Mouse (Mus musculus) E14TG2a.4 (cell line): Measurements from ENCODE around the gene 9130204L05Rik.

ENCODE experiments used
- H3K27me3 ChIP-seq: 2 replicates; pipeline ENCODE4 v1.6.1; 2014; ENCODE audit warnings: low read length, control low read depth; ENCODE audit not compliant: insufficient read depth
- H3K36me3 ChIP-seq: 2 replicates; pipeline ENCODE4 v1.6.1; 2014; ENCODE audit warnings: low read length, control low read depth; ENCODE audit not compliant: insufficient read depth
- H3K4me1 ChIP-seq: replicated peaks from 2 replicates; pipeline ENCODE4 v1.6.1; 2014; ENCODE audit warnings: low read depth, low read length, control low read depth
- H3K4me3 ChIP-seq: replicated peaks from 2 replicates; pipeline ENCODE4 v1.5.1; 2014; ENCODE audit warnings: mild to moderate bottlenecking, low read length
- H3K9me3 ChIP-seq: 2 replicates; pipeline ENCODE4 v1.6.1; 2014; ENCODE audit warnings: low read length, control low read depth
- CTCF ChIP-seq: conservative IDR thresholded peaks from 2 replicates; pipeline ENCODE4 v1.5.1; 2014; ENCODE audit warnings: low read length
- NANOG ChIP-seq: IDR thresholded peaks from 2 replicates; pipeline ENCODE4 v1.6.1; 2014; ENCODE audit warnings: borderline replicate concordance, low read length, mixed read lengths
- POU5F1 ChIP-seq: IDR thresholded peaks from 2 replicates; pipeline ENCODE4 v1.6.1; 2014; ENCODE audit warnings: low read length, borderline replicate concordance

Gene 9130204L05Rik

DNA sequence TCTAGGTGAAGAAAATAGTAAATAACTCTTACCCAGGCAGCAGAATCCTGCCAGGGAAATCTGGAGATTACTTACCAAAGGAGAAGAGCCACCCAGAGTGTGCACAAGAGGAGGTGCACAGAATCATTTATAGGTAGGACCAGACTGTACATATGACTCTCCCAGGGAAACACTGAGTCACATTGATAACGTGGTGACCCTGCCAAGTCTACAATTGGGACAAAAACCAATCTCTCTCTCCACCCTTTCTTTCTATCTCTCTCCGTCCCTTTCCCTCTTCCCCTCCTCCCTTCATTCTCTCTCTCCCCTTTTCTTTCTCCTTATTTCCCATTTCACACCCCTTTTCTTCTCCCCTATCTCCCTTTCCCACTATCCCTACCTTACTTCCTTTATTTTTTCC is at the start of gene 9130204L05Rik:
Gene 9130204L05Rik, minus strand, starts transcription at position 101 of the 400 bp plus-strand sequence.
- Histone ChIP-seq H3K27me3 (no peaks in the 10 kb centered on the region), H3K9me3 (peaks cover 10% of the 10 kb centered on the region), H3K4me1 (no peaks in the 10 kb centered on the region), H3K4me3 (no peak within 1 kb of the TSS), H3K36me3 (no peaks in the 10 kb centered on the region)
- TF ChIP-seq POU5F1 (no peak), NANOG (no peak), CTCF (no peak)

DNA sequence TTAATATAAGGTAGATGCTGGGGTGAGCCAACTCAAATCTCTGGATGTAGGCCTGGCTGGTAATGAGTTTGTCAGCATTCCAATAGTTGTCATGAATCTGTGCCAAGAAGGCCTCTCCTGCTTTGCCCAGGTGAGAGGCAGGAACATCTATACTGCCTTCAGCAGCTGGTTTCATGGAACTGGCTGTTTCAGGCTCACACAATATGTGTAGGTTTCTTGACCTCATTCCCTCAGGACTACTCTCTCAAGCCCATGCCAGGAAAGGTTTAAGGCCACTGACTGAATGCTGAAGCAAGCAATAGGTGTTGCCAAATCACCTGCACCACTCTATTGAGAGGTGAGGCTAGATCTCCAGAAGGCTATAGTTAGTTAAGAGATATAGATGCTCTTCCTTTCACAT is 18.1 kb upstream of the 9130204L05Rik start:
- Histone ChIP-seq H3K4me3 (no peak overlapping the region), H3K9me3 (peaks cover 40% of the 10 kb centered on the region), H3K4me1 (no peaks in the 10 kb centered on the region), H3K36me3 (peaks cover 19% of the 10 kb centered on the region), H3K27me3 (no peaks in the 10 kb centered on the region)
- TF ChIP-seq CTCF: no peak
- no peak for TF ChIP-seq NANOG
- TF ChIP-seq POU5F1: no peak

DNA sequence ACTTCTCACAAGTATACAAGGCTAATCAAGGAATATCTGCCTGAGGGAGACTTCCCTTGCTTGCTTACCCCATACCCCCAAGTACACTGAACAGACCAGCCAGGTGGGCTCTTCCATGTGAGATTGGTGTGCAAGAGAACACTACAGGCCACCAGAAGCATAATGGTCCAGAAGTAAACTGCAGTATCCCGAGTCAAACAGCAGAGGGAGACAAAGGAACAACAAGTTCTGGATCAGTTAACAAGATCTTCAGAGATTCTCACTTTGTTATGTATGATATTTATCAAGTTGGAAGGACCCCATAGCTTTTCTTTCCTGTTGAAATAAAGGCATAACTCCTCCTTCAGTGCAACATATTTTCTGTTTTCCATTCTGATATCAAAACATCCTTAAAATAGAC is 31.4 kb downstream of the 9130204L05Rik start:
- Histone ChIP-seq H3K36me3 (no peaks in the 10 kb centered on the region), H3K9me3 (peaks cover 7% of the 10 kb centered on the region), H3K27me3 (no peaks in the 10 kb centered on the region), H3K4me3 (no peak overlapping the region), H3K4me1 (no peaks in the 10 kb centered on the region)
- TF ChIP-seq CTCF (peak; percentile 63), NANOG (no peak), POU5F1 (no peak)

DNA sequence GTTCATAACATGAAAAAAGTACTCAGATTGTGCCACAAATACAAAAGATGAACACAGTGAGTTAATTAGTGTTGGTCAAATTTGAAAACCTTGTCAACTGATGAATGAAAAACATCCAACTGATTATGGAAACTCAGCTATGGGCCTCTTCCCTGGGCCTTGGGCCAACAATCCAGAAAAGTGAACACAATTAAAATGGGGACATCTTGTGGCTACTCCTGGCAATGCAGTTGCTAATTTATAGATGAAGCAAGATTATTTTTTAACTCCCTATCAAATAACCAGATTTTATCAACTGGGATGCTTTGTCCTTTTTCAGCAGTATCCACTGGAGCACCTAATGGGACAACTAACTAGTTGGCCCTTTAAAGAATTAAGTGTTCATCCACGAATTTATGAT is 37.9 kb downstream of the 9130204L05Rik start:
- Histone ChIP-seq H3K27me3 (no peaks in the 10 kb centered on the region), H3K4me3 (no peak overlapping the region), H3K4me1 (no peaks in the 10 kb centered on the region), H3K36me3 (no peaks in the 10 kb centered on the region), H3K9me3 (no peaks in the 10 kb centered on the region)
- TF ChIP-seq POU5F1 (no peak), CTCF (peak; percentile 91)
